Mouse (Mus musculus) limb, embryonic 15.5 days (tissue): ENCODE data around the gene Nus1. TPM values are rescaled to one million over a fixed set of nuclear protein-coding genes. Genes with fewer than 3 reads are reported as not detected.

ENCODE experiments used
- ATAC-seq: fragments of 200-750 bp; cut with Nextera tagmentation; 2 replicates; pipeline ENCODE4 v1.8.0; 2017; ENCODE audit warnings: low read depth, moderate TSS enrichment; ENCODE audit not compliant: insufficient number of reproducible peaks, low FRiP score, low TSS enrichment
- H3K27ac ChIP-seq: fragments of 300-500 bp; sonication (generic); 2 replicates; pipeline ENCODE4 v1.5.1; 2015; ENCODE audit warnings: moderate library complexity, mild to moderate bottlenecking, inconsistent platforms
- H3K27me3 ChIP-seq: fragments of 300-500 bp; sonication (generic); 2 replicates; pipeline ENCODE4 v1.6.1; 2015; ENCODE audit warnings: inconsistent platforms
- H3K36me3 ChIP-seq: fragments of 300-500 bp; sonication (generic); 2 replicates; pipeline ENCODE4 v1.6.1; 2015; ENCODE audit warnings: inconsistent platforms
- H3K4me1 ChIP-seq: fragments of 300-500 bp; sonication (generic); 2 replicates; pipeline ENCODE4 v1.6.1; 2015; ENCODE audit warnings: inconsistent platforms
- H3K4me2 ChIP-seq: fragments of 300-500 bp; sonication (generic); 2 replicates; pipeline ENCODE4 v1.6.1; 2015; ENCODE audit warnings: mild to moderate bottlenecking, inconsistent platforms
- H3K4me3 ChIP-seq: fragments of 300-500 bp; sonication (generic); 2 replicates; pipeline ENCODE4 v1.5.1; 2015; ENCODE audit warnings: mild to moderate bottlenecking, inconsistent platforms
- H3K9ac ChIP-seq: fragments of 300-500 bp; sonication (generic); 2 replicates; pipeline ENCODE4 v1.6.1; 2015; ENCODE audit warnings: inconsistent platforms
- H3K9me3 ChIP-seq: fragments of 300-500 bp; sonication (generic); 2 replicates; pipeline ENCODE4 v1.6.1; 2016; ENCODE audit warnings: inconsistent platforms
- whole genome bisulfite sequencing: fragments of 180-500 bp; shearing (Covaris S2); methylation state at CpG from one replicate; pipeline ENCODE4 v1.1.7; 2015; 5-methylcytosine and 5-hydroxymethylcytosine counted together
- polyA plus RNA-seq: library from polyadenylated mRNA; unstranded; fragments of >200 nt; fragmentation: Nextera tagmentation; extraction: Ambion mirVana; gene quantifications from 2 replicates; pipeline ENCODE4 v1.2.1, GENCODE M21; 2015

The Nus1 gene
- polyA plus RNA-seq, 1 experiment from 2014 or later: 15.8 TPM

- H3K9ac ChIP-seq: no peak overlapping the region
- ATAC-seq: no peak
- no peaks in the 10 kb centered on the region for H3K36me3 ChIP-seq
- no peak overlapping the region for H3K4me3 ChIP-seq
- no peaks in the 10 kb centered on the region for H3K9me3 ChIP-seq
- H3K4me2 ChIP-seq: no peak overlapping the region
- 81% methylated on average over 4 of the region's 4 CpGs for WGBS
- H3K27me3 ChIP-seq: no peaks in the 10 kb centered on the region
- no peak overlapping the region for H3K27ac ChIP-seq
- H3K4me1 ChIP-seq: peaks cover 4% of the 10 kb centered on the region; the same call in 1 of the 2 replicates
These were observed 30.2 kb upstream of the Nus1 start for GRCm38 (mm10) chr10:52387192-52387591.

- no peak for ATAC-seq
- Histone ChIP-seq H3K27ac (no peak within 1 kb of the TSS), H3K4me2 (no peak within 1 kb of the TSS), H3K36me3 (no peaks in the 10 kb centered on the region), H3K4me3 (no peak within 1 kb of the TSS), H3K9me3 (no peaks in the 10 kb centered on the region), H3K4me1 (no peaks in the 10 kb centered on the region), H3K27me3 (no peaks in the 10 kb centered on the region), H3K9ac (no peak within 1 kb of the TSS)
- 69% methylated on average over 5 of the region's 5 CpGs for WGBS
These were observed 28.4 kb upstream of the Nus1 start, which contains the start of gene Nepn for GRCm38 (mm10) chr10:52388922-52389430. Gene Nepn (plus strand): TSS chr10:52388972.

- no peaks in the 10 kb centered on the region for H3K4me1 ChIP-seq
- WGBS: 36% methylated on average over 3 of the region's 3 CpGs
- no peaks in the 10 kb centered on the region for H3K27me3 ChIP-seq
- no peaks in the 10 kb centered on the region for H3K9me3 ChIP-seq
- H3K4me3 ChIP-seq: no peak overlapping the region
- no peak for ATAC-seq
- no peak overlapping the region for H3K9ac ChIP-seq
- H3K36me3 ChIP-seq: no peaks in the 10 kb centered on the region
- H3K27ac ChIP-seq: no peak overlapping the region
- H3K4me2 ChIP-seq: no peak overlapping the region
These were observed 27.9 kb upstream of the Nus1 start for GRCm38 (mm10) chr10:52389438-52389837.

- Histone ChIP-seq H3K9me3 (no peaks in the 10 kb centered on the region), H3K27ac (no peak overlapping the region), H3K36me3 (no peaks in the 10 kb centered on the region), H3K4me3 (no peak overlapping the region), H3K4me1 (no peaks in the 10 kb centered on the region), H3K4me2 (no peak overlapping the region), H3K27me3 (no peaks in the 10 kb centered on the region), H3K9ac (no peak overlapping the region)
- 84% methylated on average over 2 of the region's 2 CpGs for WGBS
- ATAC-seq: no peak
These were observed 26.1 kb upstream of the Nus1 start for GRCm38 (mm10) chr10:52391208-52391607.

- H3K27me3 ChIP-seq: no peaks in the 10 kb centered on the region
- H3K27ac ChIP-seq: no peak overlapping the region
- H3K4me2 ChIP-seq: no peak overlapping the region
- H3K9ac ChIP-seq: no peak overlapping the region
- no peaks in the 10 kb centered on the region for H3K4me1 ChIP-seq
- 88% methylated on average over 3 of the region's 3 CpGs for WGBS
- no peak overlapping the region for H3K4me3 ChIP-seq
- no peak for ATAC-seq
- no peaks in the 10 kb centered on the region for H3K9me3 ChIP-seq
- H3K36me3 ChIP-seq: no peaks in the 10 kb centered on the region
These were observed 20.7 kb upstream of the Nus1 start for GRCm38 (mm10) chr10:52396647-52397046.

GRCm38 (mm10) chr10:52398715-52399114 lies 18.6 kb upstream of the Nus1 start:
- WGBS: 78% methylated on average over 2 of the region's 2 CpGs
- H3K9me3 ChIP-seq: no peaks in the 10 kb centered on the region
- H3K27me3 ChIP-seq: no peaks in the 10 kb centered on the region
- H3K4me2 ChIP-seq: no peak overlapping the region
- H3K4me3 ChIP-seq: no peak overlapping the region
- H3K27ac ChIP-seq: no peak overlapping the region
- ATAC-seq: no peak
- H3K36me3 ChIP-seq: no peaks in the 10 kb centered on the region
- no peak overlapping the region for H3K9ac ChIP-seq
- no peaks in the 10 kb centered on the region for H3K4me1 ChIP-seq

GRCm38 (mm10) chr10:52399722-52400121 lies 17.6 kb upstream of the Nus1 start:
- no peak overlapping the region for H3K4me2 ChIP-seq
- ATAC-seq: no peak
- WGBS: 58% methylated on average over 3 of the region's 3 CpGs

GRCm38 (mm10) chr10:52405160-52405559 lies 12.2 kb upstream of the Nus1 start:
- Histone ChIP-seq H3K4me2 (no peak overlapping the region), H3K27me3 (no peaks in the 10 kb centered on the region), H3K4me3 (no peak overlapping the region), H3K36me3 (no peaks in the 10 kb centered on the region), H3K9ac (no peak overlapping the region), H3K9me3 (no peaks in the 10 kb centered on the region), H3K4me1 (no peaks in the 10 kb centered on the region), H3K27ac (no peak overlapping the region)
- no peak for ATAC-seq
- 89% methylated on average over 13 of the region's 13 CpGs for WGBS

More at GRCm38 (mm10) chr10:52399722-52400121, 17.6 kb upstream of the Nus1 start:
- H3K9ac ChIP-seq: no peak overlapping the region
- H3K9me3 ChIP-seq: no peaks in the 10 kb centered on the region
- no peak overlapping the region for H3K27ac ChIP-seq
- no peak overlapping the region for H3K4me3 ChIP-seq
- H3K4me1 ChIP-seq: no peaks in the 10 kb centered on the region
- H3K36me3 ChIP-seq: no peaks in the 10 kb centered on the region
- no peaks in the 10 kb centered on the region for H3K27me3 ChIP-seq

GRCm38 (mm10) chr10:52407526-52407925 lies 9.8 kb upstream of the Nus1 start:
- no peaks in the 10 kb centered on the region for H3K9me3 ChIP-seq
- H3K4me3 ChIP-seq: no peak overlapping the region
- H3K27me3 ChIP-seq: no peaks in the 10 kb centered on the region
- no peak overlapping the region for H3K4me2 ChIP-seq
- no peak for ATAC-seq
- H3K27ac ChIP-seq: no peak overlapping the region
- no peak overlapping the region for H3K9ac ChIP-seq
- H3K4me1 ChIP-seq: no peaks in the 10 kb centered on the region
- WGBS: 54% methylated on average over 2 of the region's 2 CpGs
- H3K36me3 ChIP-seq: no peaks in the 10 kb centered on the region

- H3K4me1 ChIP-seq: peaks cover 18% of the 10 kb centered on the region
These were observed 2.3 kb upstream of the Nus1 start for GRCm38 (mm10) chr10:52415020-52415419.

GRCm38 (mm10) chr10:52416458-52416857 lies 889 bp upstream of the Nus1 start:
- no peak overlapping the region for H3K9ac ChIP-seq
- 5% methylated on average over 2 of the region's 2 CpGs for WGBS

More at GRCm38 (mm10) chr10:52415020-52415419, 2.3 kb upstream of the Nus1 start:
- no peak overlapping the region for H3K4me3 ChIP-seq
- 85% methylated on average over 2 of the region's 2 CpGs for whole genome bisulfite sequencing
- no peak overlapping the region for H3K27ac ChIP-seq
- no peak overlapping the region for H3K4me2 ChIP-seq
- no peaks in the 10 kb centered on the region for H3K27me3 ChIP-seq
- no peaks in the 10 kb centered on the region for H3K36me3 ChIP-seq
- H3K9me3 ChIP-seq: no peaks in the 10 kb centered on the region
- no peak for ATAC-seq
- H3K9ac ChIP-seq: no peak overlapping the region

GRCm38 (mm10) chr10:52417998-52418860 lies 882 bp downstream of the Nus1 start:
- peak overlapping the region; percentile 96 for H3K27ac ChIP-seq
- H3K4me2 ChIP-seq: peak overlapping the region; percentile 59
- peaks cover 18% of the 10 kb centered on the region for H3K4me1 ChIP-seq
- peak overlapping the region; percentile 88 for H3K9ac ChIP-seq
- WGBS: 1% methylated on average over 39 of the region's 39 CpGs
- ATAC-seq: peak; percentile 17; the same call in 1 of the 2 replicates
- H3K27me3 ChIP-seq: no peaks in the 10 kb centered on the region
- H3K4me3 ChIP-seq: peak overlapping the region; percentile 97
- H3K9me3 ChIP-seq: no peaks in the 10 kb centered on the region
- H3K36me3 ChIP-seq: no peaks in the 10 kb centered on the region

More at GRCm38 (mm10) chr10:52416458-52416857, 889 bp upstream of the Nus1 start:
- Histone ChIP-seq H3K36me3 (no peaks in the 10 kb centered on the region), H3K4me1 (peaks cover 18% of the 10 kb centered on the region), H3K9me3 (no peaks in the 10 kb centered on the region), H3K4me2 (peak overlapping the region; percentile 48), H3K4me3 (peak overlapping the region; percentile 97; the same call in 1 of the 2 replicates), H3K27ac (0 out of 2 replicates have a peak overlapping the region, but pooled peaks have one; percentile 69), H3K27me3 (no peaks in the 10 kb centered on the region)
- ATAC-seq: no peak
